Mouse (Mus musculus) cerebellum, adult 2 months (tissue): ENCODE data around the gene Apoa5. TPM values are rescaled to one million over a fixed set of nuclear protein-coding genes. Genes with fewer than 3 reads are reported as not detected.

Source experiments
- DNase-seq, 2 experiments: peaks; one replicate each; pipeline ENCODE4 v3.0.0; 2021
- H3K27ac ChIP-seq: fragments of 200-500 bp; 2 replicates; pipeline ENCODE4 v1.5.1; 2012; ENCODE audit warnings: low read length, control low read depth, inconsistent platforms; ENCODE audit not compliant: insufficient read depth
- H3K27me3 ChIP-seq: fragments of 200-500 bp; 2 replicates; pipeline ENCODE4 v1.6.1; 2012; ENCODE audit warnings: inconsistent platforms, mild to moderate bottlenecking, low read length, moderate library complexity; ENCODE audit not compliant: control insufficient read depth, insufficient read depth
- H3K4me1 ChIP-seq: fragments of 200-500 bp; 2 replicates; pipeline ENCODE4 v1.6.1; 2011; ENCODE audit warnings: low read length; ENCODE audit not compliant: control insufficient read depth, insufficient read depth
- H3K4me3 ChIP-seq: fragments of 200-500 bp; replicated peaks from 2 replicates; pipeline ENCODE3; 2011; ENCODE audit warnings: mild to moderate bottlenecking, low read depth, low read length, control low read depth; ENCODE audit not compliant: insufficient read depth
- CTCF ChIP-seq: fragments of 200-500 bp; IDR thresholded peaks from 2 replicates; pipeline ENCODE4 v1.5.1; 2011; ENCODE audit warnings: low read depth, mild to moderate bottlenecking, control low read depth, low read length, moderate library complexity, borderline replicate concordance; ENCODE audit not compliant: insufficient read depth
- POLR2A ChIP-seq: fragments of 200-500 bp; IDR thresholded peaks from 2 replicates; pipeline ENCODE4 v1.6.1; 2011; ENCODE audit warnings: low read length, control low read depth, borderline replicate concordance; ENCODE audit not compliant: insufficient read depth
- WGBS: fragments of 180-500 bp; shearing (Covaris S2); methylation state at CpG from one replicate; pipeline ENCODE4 v1.1.7; 2018; 5-methylcytosine and 5-hydroxymethylcytosine counted together
- polyA plus RNA-seq: library from polyadenylated mRNA; depleted of rRNA; stranded (reverse); fragments of >200 nt; gene quantifications from 2 replicates; pipeline ENCODE4 v1.2.3, GENCODE M21; 2012; rRNA removed

Gene Apoa5
- not detected in 2 replicates for polyA plus RNA-seq

DNA sequence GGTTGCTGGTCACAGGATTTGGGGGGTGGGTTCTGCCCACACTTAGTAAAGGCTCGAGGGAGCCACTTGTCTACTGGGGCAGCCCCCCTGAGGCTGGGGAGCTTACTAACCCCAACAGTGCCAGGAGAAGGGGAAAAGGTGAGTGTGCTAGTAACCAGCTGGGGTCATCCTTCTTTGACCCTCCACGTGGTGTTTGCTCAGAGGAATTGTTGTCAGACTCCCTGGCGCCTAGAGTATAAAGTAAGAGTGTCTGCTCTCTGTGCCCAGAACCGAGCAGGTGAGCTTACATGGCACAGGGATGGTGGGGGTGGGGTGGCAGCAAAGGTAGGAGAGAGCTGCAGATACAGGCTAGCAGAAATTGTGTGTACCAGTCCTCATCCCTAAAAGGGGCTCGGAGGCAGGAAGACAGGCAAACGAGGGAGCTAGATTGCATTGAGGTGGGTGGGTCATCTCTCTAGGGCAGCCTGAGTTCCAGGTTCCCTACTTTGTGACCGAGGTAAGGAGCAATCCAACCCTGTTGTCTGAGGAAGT lies at the start of gene Apoa5:
TSS of gene Apoa5 (plus strand) at position 291 of the 531 bp plus-strand sequence.
- Histone ChIP-seq H3K4me1 (no peaks in the 10 kb centered on the region), H3K27me3 (no peaks in the 10 kb centered on the region; the same call in 1 of the 2 replicates), H3K4me3 (no peak within 1 kb of the TSS), H3K27ac (no peak within 1 kb of the TSS)
- TF ChIP-seq POLR2A (no peak), CTCF (no peak)
- 54% methylated on average over 7 of the region's 7 CpGs for WGBS
- no peak for DNase-seq

- H3K4me1 ChIP-seq, result no peaks in the 10 kb centered on the region
- no peak overlapping the region for H3K4me3 ChIP-seq
- WGBS, result 60% methylated on average over 6 of the region's 6 CpGs
- no peak for DNase-seq
- TF ChIP-seq POLR2A (no peak), CTCF (no peak)
- no peaks in the 10 kb centered on the region for H3K27me3 ChIP-seq
- H3K27ac ChIP-seq, result no peak overlapping the region
Measured at GRCm38 (mm10) chr9:46223090-46223489, 45.3 kb upstream of the Apoa5 start.

- Histone ChIP-seq H3K4me1 (no peaks in the 10 kb centered on the region), H3K27ac (no peak overlapping the region), H3K4me3 (no peak overlapping the region), H3K27me3 (no peaks in the 10 kb centered on the region)
- TF ChIP-seq CTCF (no peak), POLR2A (no peak)
- WGBS, result 84% methylated on average over 3 of the region's 3 CpGs
- DNase-seq, result no peak
Measured at GRCm38 (mm10) chr9:46224101-46224500, 44.3 kb upstream of the Apoa5 start.

- Histone ChIP-seq H3K27ac (no peak overlapping the region), H3K4me1 (peaks cover 4% of the 10 kb centered on the region; the same call in 1 of the 2 replicates), H3K27me3 (no peaks in the 10 kb centered on the region), H3K4me3 (no peak overlapping the region)
- TF ChIP-seq POLR2A (no peak), CTCF (no peak)
- DNase-seq, result no peak
- WGBS, result 60% methylated on average over 5 of the region's 5 CpGs
Measured at GRCm38 (mm10) chr9:46224945-46225660, 43.3 kb upstream of the Apoa5 start.

DNA sequence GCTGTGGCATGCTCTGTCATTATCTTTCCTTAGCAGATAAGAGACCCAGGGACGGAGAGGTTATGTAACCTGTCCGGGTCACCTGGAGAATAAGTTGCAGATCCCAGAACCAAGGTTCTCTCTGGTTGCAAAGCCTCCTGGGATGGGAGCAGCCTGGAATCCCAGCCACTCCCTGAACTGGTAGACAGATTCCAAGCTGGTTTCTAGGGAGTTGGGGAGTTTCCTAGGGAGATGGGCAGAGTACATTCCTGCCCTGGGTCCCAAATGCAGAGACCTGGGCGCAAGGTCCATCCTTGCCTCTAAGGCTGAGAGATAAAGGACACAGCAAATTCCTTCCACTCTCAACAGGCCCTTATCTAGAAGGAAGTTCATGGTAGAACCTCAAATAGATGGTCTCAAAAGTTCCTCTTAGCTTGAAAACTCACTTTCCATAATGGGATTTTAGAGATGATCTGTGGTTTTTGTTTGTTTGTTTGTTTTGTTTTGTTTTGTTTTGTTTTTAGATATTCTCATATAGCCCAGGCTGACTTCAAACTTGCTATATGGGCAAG lies 41.3 kb upstream of the Apoa5 start:
- Histone ChIP-seq H3K4me3 (no peak overlapping the region), H3K27ac (no peak overlapping the region), H3K4me1 (peaks cover 7% of the 10 kb centered on the region; the same call in 1 of the 2 replicates), H3K27me3 (no peaks in the 10 kb centered on the region)
- WGBS, result 88% methylated on average over 3 of the region's 3 CpGs
- TF ChIP-seq CTCF, result no peak
- no peak for DNase-seq

- TF ChIP-seq POLR2A (no peak), CTCF (no peak)
- DNase-seq, result no peak
- Histone ChIP-seq H3K4me3 (peak within 1 kb of the TSS; percentile 68), H3K4me1 (peaks cover 7% of the 10 kb centered on the region; the same call in 1 of the 2 replicates), H3K27me3 (no peaks in the 10 kb centered on the region), H3K27ac (no peak within 1 kb of the TSS)
- WGBS, result 74% methylated on average over 9 of the region's 9 CpGs
Measured at GRCm38 (mm10) chr9:46228491-46228890, 39.9 kb upstream of the Apoa5 start, which contains the start of gene Apoa1. TSS of gene Apoa1 (plus strand) at chr9:46228580.

DNA sequence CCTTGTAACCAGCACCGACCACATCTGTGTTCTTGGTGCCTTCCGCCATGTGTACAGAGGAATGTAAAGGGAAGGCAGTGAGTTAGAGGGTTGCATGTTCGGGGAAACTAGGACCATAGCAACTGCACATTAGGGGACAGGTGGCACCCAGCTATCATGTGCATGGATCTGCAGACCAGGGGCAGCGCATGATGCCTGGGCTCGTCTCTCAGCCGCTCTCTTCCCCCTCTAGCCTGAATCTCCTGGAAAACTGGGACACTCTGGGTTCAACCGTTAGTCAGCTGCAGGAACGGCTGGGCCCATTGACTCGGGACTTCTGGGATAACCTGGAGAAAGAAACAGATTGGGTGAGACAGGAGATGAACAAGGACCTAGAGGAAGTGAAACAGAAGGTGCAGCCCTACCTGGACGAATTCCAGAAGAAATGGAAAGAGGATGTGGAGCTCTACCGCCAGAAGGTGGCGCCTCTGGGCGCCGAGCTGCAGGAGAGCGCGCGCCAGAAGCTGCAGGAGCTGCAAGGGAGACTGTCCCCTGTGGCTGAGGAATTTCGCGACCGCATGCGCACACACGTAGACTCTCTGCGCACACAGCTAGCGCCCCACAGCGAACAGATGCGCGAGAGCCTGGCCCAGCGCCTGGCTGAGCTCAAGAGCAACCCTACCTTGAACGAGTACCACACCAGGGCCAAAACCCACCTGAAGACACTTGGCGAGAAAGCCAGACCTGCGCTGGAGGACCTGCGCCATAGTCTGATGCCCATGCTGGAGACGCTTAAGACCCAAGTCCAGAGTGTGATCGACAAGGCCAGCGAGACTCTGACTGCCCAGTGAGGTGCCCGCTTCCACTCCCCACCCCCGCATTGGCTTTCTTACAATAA lies 38.6 kb upstream of the Apoa5 start:
- peak; percentile 90 to 92 for DNase-seq
- H3K27ac ChIP-seq, result peak overlapping the region; percentile 45
- TF ChIP-seq POLR2A (peak; percentile 60), CTCF (peak; percentile 72)
- no peaks in the 10 kb centered on the region for H3K27me3 ChIP-seq
- peaks cover 12% of the 10 kb centered on the region for H3K4me1 ChIP-seq
- WGBS, result 11% methylated on average over 37 of the region's 37 CpGs
- H3K4me3 ChIP-seq, result peak overlapping the region; percentile 68
